Comparison of ENCODE assay signal across 8 mouse cellular contexts in genomic region chrX:73483484-73483810, GRCm38 (mm10). TPM values are rescaled to one million over a fixed set of nuclear protein-coding genes. Genes with fewer than 3 reads are reported as not detected.
DNase-seq lines count a peak whose midpoint lies in the region; ATAC-seq and TF ChIP-seq lines count a peak whose summit lies in the region.

Gene Bgn (plus strand): TSS chrX:73483602.

- no peak within 1 kb of the TSS for H3K4me3 ChIP-seq in left cerebral cortex, adult 2 months
- peak within 1 kb of the TSS; percentile 49 for H3K4me3 ChIP-seq in embryonic facial prominence, embryonic 14.5 days (ENCODE audit: low read depth, low read length)
- H3K4me3 ChIP-seq in heart, embryonic 16.5 days (ENCODE audit: low read length), result peak within 1 kb of the TSS; percentile 47
- no peak within 1 kb of the TSS for H3K4me3 ChIP-seq in midbrain, embryonic 12.5 days

- TF ChIP-seq CTCF in left cerebral cortex, adult 2 months (IDR thresholded peaks at IDR 0.05), result no peak

- peak within 1 kb of the TSS; percentile 55 for H3K4me2 ChIP-seq in embryonic facial prominence, embryonic 14.5 days (ENCODE audit: low read depth, low read length)
- peak within 1 kb of the TSS; percentile 52 for H3K4me2 ChIP-seq in heart, embryonic 16.5 days (ENCODE audit: low read depth, low read length)
- peak within 1 kb of the TSS; percentile 29 for H3K4me2 ChIP-seq in midbrain, embryonic 12.5 days (replicated peaks)

- ATAC-seq in embryonic facial prominence, embryonic 14.5 days (ENCODE audit: low read depth), result peak; percentile 66
- ATAC-seq in heart, embryonic 16.5 days (replicated peaks; ENCODE audit: extremely low read depth, insufficient read depth, low FRiP score), result peak; percentile 50
- ATAC-seq in midbrain, embryonic 12.5 days (ENCODE audit: low FRiP score, low read depth), result no peak
- ATAC-seq in cerebellum, adult (ENCODE audit: insufficient number of reproducible peaks, low FRiP score, low TSS enrichment), result no peak

- WGBS in embryonic facial prominence, embryonic 14.5 days, result 27% methylated on average over 4 of the region's 14 CpGs
- WGBS in heart, embryonic 16.5 days, result 35% methylated on average over 9 of the region's 14 CpGs
- WGBS in midbrain, embryonic 12.5 days, result 26% methylated on average over 13 of the region's 14 CpGs

- no peak within 1 kb of the TSS for H3K27ac ChIP-seq in left cerebral cortex, adult 2 months
- H3K27ac ChIP-seq in embryonic facial prominence, embryonic 14.5 days (replicated peaks; ENCODE audit: low read depth, low read length), result peak within 1 kb of the TSS; percentile 79
- peak within 1 kb of the TSS; percentile 70 for H3K27ac ChIP-seq in heart, embryonic 16.5 days (ENCODE audit: low read length)
- H3K27ac ChIP-seq in midbrain, embryonic 12.5 days (replicated peaks), result no peak within 1 kb of the TSS

- peaks cover 6% of the 10 kb centered on the region; the same call in 1 of the 2 replicates for H3K4me1 ChIP-seq in embryonic facial prominence, embryonic 14.5 days (ENCODE audit: control insufficient read depth, insufficient read depth, low read length)
- no peaks in the 10 kb centered on the region for H3K4me1 ChIP-seq in heart, embryonic 16.5 days (ENCODE audit: control insufficient read depth, insufficient read depth, low read length)
- no peaks in the 10 kb centered on the region for H3K4me1 ChIP-seq in midbrain, embryonic 12.5 days

- no peaks in the 10 kb centered on the region for H3K9me3 ChIP-seq in embryonic facial prominence, embryonic 14.5 days (ENCODE audit: control insufficient read depth, low read length)
- no peaks in the 10 kb centered on the region for H3K9me3 ChIP-seq in heart, embryonic 16.5 days (replicated peaks; ENCODE audit: control insufficient read depth, low read length)
- no peaks in the 10 kb centered on the region for H3K9me3 ChIP-seq in midbrain, embryonic 12.5 days

- intact Hi-C loops in left cerebral cortex, adult 2 months (cut with DNase I), result no loop called here

- H3K36me3 ChIP-seq in embryonic facial prominence, embryonic 14.5 days (ENCODE audit: control insufficient read depth, insufficient read depth, low read length), result no peaks in the 10 kb centered on the region
- no peaks in the 10 kb centered on the region for H3K36me3 ChIP-seq in heart, embryonic 16.5 days (ENCODE audit: control insufficient read depth, insufficient read depth)
- H3K36me3 ChIP-seq in midbrain, embryonic 12.5 days, result no peaks in the 10 kb centered on the region

- no peak for DNase-seq in left cerebral cortex, adult 2 months (ENCODE audit: extremely low spot score in 1 of 2, low spot score in 2 of 2)
- DNase-seq in left cerebral cortex, adult 9 months (ENCODE audit: low spot score in 2 of 2), result no peak
- peak; percentile 61 for DNase-seq in embryonic facial prominence, embryonic 14.5 days (ENCODE audit: low spot score)
- DNase-seq in layer of hippocampus, postnatal 36 days, result no peak
- DNase-seq in cerebellum, postnatal 25 days, result no peak

- 0 out of 2 replicates have a peak, but pooled peaks cover 5% of the 10 kb centered on the region for H3K27me3 ChIP-seq in embryonic facial prominence, embryonic 14.5 days (replicated peaks; ENCODE audit: control insufficient read depth, insufficient read depth, low read length)
- H3K27me3 ChIP-seq in heart, embryonic 16.5 days (ENCODE audit: control insufficient read depth, insufficient read depth, low read length), result peaks cover 6% of the 10 kb centered on the region; the same call in 1 of the 2 replicates
- H3K27me3 ChIP-seq in midbrain, embryonic 12.5 days, result peaks cover 12% of the 10 kb centered on the region; the same call in 1 of the 2 replicates

- H3K9ac ChIP-seq in embryonic facial prominence, embryonic 14.5 days (ENCODE audit: low read depth, low read length), result peak within 1 kb of the TSS; percentile 73
- H3K9ac ChIP-seq in heart, embryonic 16.5 days (ENCODE audit: low read length), result peak within 1 kb of the TSS; percentile 66
- H3K9ac ChIP-seq in midbrain, embryonic 12.5 days (replicated peaks), result no peak within 1 kb of the TSS

RNA-seq across cellular contexts. Expression of gene Bgn, which starts in this region (rescaled TPM):
- total RNA-seq in left cerebral cortex, adult 2 months (2021), result 10 to 100 TPM; 15.5 to 17.6 TPM
- polyA plus RNA-seq in embryonic facial prominence, embryonic 14.5 days (2014; fragmentation: Nextera tagmentation; extraction: Ambion mirVana), result 263 and 311 TPM in 2 replicates
- polyA plus RNA-seq in heart, embryonic 16.5 days (2015; fragmentation: Nextera tagmentation; extraction: Ambion mirVana), result 98.9 and 99.9 TPM in 2 replicates
- 10 to 100 TPM; 15.5 to 19.3 TPM for total RNA-seq in layer of hippocampus, postnatal 36 days (2021)
- polyA plus RNA-seq in midbrain, embryonic 12.5 days (2016; fragmentation: Nextera tagmentation; extraction: Ambion mirVana), result 36.2 and 43.1 TPM in 2 replicates

Comparison
In these comparisons a context has a peak if more than half of its experiments do, and no peak if none do; other contexts are left out.
1. H3K27ac ChIP-seq: peak in embryonic facial prominence, embryonic 14.5 days (single experiment) and heart, embryonic 16.5 days (single experiment); none in left cerebral cortex, adult 2 months (single experiment) and midbrain, embryonic 12.5 days (single experiment).
2. H3K4me3 ChIP-seq: peak in embryonic facial prominence, embryonic 14.5 days (single experiment) and heart, embryonic 16.5 days (single experiment); none in left cerebral cortex, adult 2 months (single experiment) and midbrain, embryonic 12.5 days (single experiment).
3. ATAC-seq: peak in embryonic facial prominence, embryonic 14.5 days (single experiment) and heart, embryonic 16.5 days (single experiment); none in midbrain, embryonic 12.5 days (single experiment) and cerebellum, adult (single experiment).
4. Peak in every context shown above with its lines, with median percentiles within 50 percentile points of each other: H3K4me2 ChIP-seq.